Mouse (Mus musculus): ENCODE measurements around the gene Ccdc85c.

GRCm38 (mm10) chr12:108284455-108285224, 9.4 kb upstream of the Ccdc85c start:
- TF ChIP-seq CTCF (IDR thresholded peaks at IDR 0.05) (no peak), EP300 (IDR thresholded peaks at IDR 0.05; ENCODE audit: insufficient read depth, low read depth, low read length) (no peak)

Measured in heart, adult 2 months (tissue).